Mouse (Mus musculus): ENCODE data around the gene Ciz1.

Ciz1 gene

GRCm38 (mm10) chr2:32319586-32320580, 32.2 kb upstream of the Ciz1 start:
- DNase-seq (ENCODE audit: low read depth, low spot score): no peak

- DNase-seq (ENCODE audit: low read depth, low spot score): no peak
Observed at GRCm38 (mm10) chr2:32320721-32321120, 31.4 kb upstream of the Ciz1 start.

DNA sequence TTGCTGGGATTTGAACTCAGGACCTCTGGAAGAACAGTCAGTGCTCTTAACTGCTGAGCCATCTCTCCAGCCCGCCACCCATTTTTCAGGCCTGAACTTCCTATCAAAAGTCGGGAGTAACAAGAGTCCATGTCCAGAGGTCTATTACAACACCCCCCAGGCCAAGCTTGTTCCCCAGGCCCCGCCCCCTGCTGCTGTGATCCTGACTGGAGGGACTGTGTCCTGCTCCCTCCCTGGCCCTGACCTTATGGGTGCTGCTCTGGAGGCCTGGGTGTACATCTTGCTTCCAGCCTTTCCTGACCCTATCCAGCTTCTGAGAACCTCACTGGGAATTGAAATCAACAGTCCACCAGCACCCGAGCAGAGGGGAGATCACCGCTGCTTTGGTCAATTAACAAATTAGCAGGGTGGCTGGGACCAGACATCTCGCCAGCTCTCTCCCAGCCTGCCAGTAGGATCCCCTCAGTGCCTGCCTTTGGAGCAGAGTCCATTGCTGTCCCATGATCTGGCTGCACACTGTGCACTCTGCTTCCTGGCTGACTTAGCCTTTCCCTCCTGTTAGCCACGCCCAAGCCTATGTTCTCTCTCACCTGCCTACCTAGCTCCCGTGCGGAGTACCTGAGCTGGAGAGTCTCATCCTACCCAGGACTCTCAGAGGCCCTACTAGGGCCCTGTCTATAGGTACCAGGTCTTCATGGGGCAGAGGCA, 30.4 kb upstream of the Ciz1 start:
- DNase-seq (ENCODE audit: low read depth, low spot score): no peak

DNA sequence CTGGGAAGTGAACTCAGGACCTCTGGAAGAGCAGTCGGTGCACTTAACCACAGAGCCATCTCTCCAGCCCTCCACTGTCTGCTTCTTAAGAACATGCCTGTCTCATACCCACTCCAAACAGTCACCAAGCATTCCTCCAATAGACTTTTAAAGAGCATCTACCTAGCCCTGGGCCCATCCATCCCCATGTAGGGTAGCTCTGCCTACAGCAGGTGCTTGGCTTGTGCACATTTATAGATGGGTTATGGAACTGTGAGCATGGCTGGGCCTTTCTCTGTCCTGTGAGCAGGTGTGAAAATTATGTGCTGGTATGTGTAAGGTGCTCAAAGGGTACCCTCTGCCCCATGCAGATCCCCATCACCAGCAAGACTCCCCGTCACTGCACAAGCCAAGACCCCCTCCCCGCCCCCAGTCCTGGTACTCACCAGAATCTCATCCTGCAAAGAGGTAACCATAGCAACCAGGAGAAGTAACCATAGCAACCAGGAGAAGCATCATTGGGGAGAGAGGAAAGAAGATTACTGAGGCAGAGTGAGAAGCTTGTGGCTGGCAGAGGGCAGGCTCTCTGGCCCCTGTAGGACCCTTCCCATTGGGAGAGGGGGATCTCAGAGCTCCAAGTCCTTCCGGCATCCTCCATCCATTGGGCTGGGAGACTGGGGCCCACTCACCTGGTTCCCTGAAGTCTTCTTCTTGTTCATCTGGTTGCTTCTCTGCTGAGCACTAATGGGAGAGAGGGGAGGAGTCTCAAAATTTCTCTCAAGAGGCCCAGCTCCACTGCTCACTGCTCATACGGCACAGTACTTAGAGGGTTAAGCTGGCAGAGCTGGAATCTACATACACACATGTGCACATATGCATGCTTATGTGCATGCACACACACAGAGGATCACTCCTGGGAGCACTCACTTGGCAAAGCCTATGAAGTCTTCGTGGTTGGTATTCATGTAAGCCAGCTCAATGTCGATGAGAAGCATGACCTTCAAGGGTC, 29.1 kb upstream of the Ciz1 start:
- no peak for DNase-seq (ENCODE audit: low read depth, low spot score)

DNA sequence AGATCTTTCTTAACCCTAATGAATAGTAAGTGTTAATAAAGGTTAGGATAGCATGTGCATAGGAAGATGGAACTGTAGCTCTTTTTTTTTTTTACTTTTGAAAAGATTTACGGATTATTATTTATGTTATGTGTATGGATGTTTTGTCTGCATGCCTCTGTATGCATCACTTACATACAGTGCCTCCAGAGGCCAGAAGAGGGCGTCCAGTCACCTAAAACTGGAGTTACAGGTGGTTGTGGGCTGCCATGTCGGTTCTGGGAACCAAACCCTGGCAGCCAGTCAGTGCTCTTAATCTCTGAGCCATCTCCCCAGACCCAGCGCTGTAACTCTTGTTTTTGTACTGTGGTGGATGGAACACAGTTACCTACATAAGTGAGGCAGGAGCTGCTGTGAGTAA, 27.8 kb upstream of the Ciz1 start:
- DNase-seq (ENCODE audit: low read depth, low spot score): no peak

GRCm38 (mm10) chr2:32325342-32325741, 26.8 kb upstream of the Ciz1 start:
- DNase-seq (ENCODE audit: low read depth, low spot score): no peak

GRCm38 (mm10) chr2:32327200-32327599, 24.9 kb upstream of the Ciz1 start:
- DNase-seq (ENCODE audit: low read depth, low spot score): no peak

DNA sequence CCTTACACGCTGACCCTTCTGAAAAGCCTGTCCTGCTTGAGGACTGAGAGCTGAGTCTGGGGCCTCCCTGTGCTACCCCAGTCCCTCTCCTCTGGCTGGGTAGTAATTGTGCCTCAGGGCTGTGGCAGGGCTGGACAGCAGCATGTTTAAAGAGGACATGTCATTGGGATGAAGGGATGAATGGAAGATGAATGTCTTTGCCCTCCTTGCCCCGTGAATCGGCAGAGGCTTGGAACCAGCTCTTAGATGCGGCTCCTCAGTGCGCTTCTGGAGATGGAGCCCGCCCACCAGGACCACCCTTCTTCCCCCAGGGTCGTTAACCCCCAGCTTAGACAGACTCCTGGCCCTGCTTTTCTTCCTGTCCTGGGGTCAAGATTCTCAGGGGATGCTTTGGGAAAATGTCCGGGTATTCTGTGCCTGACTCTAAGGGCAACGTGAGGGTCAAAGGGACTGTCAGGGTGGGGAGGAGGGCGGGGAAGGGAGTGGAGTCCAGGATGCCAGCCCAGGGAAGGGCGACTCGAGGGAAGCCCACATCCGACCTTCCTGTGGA, 23.1 kb upstream of the Ciz1 start:
- no peak for DNase-seq (ENCODE audit: low read depth, low spot score)

GRCm38 (mm10) chr2:32329531-32329930, 22.6 kb upstream of the Ciz1 start:
- DNase-seq (ENCODE audit: low read depth, low spot score): no peak

GRCm38 (mm10) chr2:32332159-32332558, 20.0 kb upstream of the Ciz1 start:
- no peak for DNase-seq (ENCODE audit: low read depth, low spot score)

DNA sequence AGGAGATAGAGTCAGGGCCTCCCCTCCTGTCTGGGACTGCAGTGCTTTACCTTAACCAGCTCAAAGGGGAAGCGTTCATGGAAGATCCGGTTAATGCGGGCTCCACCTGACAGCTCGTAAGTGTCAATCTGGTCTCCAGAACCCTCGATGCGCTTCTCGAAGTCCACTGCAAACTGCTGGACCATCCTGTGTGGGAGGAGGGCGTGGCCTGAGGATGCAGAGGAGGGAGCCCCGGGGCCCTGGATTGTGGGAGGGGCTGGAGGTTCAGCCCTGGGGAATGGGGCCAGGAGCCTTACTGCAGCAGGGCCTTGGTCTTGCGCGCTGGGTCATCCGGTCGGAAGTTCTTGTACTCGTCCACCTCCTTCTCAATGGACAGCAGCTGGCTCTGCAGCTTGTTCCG, 16.2 kb upstream of the Ciz1 start:
- DNase-seq (ENCODE audit: low read depth, low spot score): no peak

DNA sequence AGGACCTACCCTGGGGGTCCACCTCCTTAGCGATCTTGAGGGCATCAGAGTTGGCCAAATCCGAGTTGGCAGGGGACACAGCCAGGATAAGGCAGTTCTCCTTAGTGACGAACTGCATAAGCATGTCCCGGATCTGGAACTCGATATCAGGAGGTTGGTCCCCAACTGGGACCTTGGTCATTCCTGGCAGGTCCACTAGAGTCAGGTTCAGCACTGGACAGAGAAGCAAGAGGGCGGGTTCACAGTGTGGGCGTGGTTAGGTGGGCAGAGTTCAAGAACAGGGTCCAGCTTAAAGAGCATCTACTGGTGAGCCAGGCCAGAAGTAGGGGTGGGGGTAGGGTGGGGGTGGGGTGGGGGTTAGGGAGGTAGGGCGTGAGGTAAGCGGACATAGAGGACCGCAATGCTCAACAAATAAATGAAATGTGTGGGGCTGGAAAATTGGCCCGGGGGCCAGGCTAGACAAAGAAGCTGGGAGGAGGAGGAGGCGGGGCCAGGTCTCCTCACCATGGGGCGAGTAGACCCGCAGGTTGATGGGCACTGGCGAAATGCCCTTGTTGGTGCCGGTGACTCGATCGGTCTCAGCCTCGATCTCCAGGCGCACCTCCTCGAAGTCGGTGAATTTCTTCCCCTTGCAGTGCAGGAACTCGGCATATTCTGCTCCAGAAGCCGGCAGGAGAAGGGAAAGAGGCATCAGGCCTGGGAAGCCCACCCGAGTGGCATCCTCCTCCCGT, 12.1 kb upstream of the Ciz1 start:
- no peak for DNase-seq (ENCODE audit: low read depth, low spot score)

DNA sequence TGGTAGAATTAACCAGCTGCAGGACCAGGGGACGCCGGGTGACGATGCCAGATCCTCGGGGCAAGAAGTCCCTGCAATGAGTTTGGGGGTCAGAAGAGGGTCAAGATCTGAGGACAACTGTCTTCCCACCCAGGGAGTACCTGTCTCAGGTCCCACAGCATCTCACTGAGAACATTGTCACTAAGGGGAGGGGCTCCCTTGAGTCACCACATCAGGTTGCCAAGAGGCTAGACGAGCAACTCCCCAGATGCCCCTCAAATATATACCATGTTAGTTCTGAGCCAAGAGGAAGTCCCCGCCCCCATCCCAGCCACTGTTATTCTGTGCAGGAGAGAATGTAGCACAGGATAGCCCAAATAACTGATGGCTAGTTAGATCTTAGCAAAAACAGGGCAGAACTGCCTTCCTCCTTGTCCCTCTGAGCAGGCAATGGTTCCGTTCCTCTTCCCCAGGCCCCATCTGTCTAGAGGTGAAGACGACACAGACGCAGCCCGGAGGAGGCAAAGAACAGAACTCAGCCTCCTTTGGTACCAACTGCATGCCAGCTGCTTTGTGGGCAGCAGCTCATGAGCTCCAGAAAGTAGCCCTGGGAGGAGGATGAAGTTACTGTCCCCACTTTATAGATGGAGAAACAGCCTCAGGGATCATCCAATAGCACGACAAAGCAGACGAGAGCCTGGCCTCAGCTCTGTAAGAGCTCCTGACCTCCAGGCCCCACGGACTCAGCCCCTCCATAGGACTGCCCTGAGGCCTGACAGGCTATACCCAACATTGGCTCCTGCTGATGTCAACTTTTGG, 11.1 kb upstream of the Ciz1 start:
- no peak for DNase-seq (ENCODE audit: low read depth, low spot score)

- DNase-seq (ENCODE audit: low read depth, low spot score): no peak
Observed at GRCm38 (mm10) chr2:32341634-32341939, 10.5 kb upstream of the Ciz1 start.

DNA sequence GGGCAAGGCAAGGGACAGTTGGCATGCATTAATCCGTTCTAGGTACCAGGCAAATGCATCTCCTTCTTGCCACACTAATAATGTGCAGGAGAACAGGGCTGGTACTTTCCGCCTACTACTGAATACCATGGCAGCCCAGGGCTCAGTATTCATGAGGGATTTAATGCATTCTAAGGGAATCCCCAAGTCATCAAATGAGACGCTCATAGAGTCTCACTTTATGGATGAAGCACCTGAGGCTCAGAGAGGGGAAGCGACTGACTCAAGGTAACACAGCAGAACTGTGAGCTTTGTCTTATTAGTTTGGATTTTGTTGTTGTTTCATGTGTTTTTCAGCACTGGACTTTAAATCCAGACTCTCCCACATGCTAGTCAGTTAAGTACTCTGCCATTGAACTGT, 10.1 kb upstream of the Ciz1 start:
- DNase-seq (ENCODE audit: low read depth, low spot score): no peak

DNA sequence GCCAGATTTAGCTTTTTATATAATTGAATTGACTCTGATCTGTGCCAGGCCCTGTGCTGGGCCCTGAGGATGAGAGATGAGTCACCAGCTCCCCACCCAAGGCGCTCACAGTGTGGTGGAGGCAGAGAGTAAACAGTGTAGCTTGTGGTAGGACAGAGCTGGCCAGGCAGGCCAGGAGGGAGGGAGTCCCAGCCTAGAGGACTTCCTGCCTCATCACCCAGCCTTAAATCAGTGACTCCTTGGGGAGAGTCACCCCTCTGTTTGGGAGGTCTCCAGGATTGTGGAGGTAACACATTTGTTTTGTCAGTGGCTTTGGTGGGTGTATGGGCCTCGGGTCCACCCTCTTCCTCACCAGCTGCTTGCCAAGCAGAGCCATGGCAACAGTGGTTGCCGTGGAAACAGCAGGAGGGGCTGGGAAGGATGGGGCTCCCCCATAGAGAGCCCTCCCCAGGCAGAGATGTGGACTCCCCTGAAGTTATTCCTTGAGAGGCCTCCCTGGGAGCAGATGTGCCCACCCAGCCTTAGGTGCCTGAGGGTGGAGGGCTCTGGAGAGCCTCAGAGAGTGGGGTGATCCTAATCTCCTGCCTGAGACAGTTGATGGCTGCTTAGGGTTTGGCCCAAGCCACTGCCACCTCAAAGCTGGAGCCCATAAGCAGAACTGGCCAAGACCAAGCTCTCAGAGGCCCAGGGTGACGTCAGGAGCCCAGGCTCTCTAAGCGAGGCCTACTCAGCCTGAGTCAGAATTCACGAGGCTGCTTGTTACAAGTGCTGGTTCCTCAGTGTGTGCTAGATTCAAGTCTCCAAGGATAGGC, 9.4 kb upstream of the Ciz1 start:
- DNase-seq (ENCODE audit: low read depth, low spot score): no peak

DNA sequence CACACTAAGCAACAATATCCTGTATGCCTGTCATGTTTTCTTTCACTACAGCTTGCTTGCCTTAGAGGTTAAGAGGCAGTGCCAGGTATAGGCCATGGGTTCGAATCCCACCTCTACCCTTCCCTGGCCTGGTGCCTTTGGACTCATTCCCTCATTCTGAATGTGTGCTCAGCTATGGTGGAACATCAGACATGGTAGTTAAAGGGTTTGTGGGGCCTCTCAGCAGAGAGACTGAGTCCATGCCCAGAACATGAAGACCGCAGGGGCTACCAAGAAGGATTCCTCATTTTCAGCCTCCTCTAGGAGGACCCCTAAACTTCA, 8.8 kb upstream of the Ciz1 start:
- DNase-seq (ENCODE audit: low read depth, low spot score): no peak

DNA sequence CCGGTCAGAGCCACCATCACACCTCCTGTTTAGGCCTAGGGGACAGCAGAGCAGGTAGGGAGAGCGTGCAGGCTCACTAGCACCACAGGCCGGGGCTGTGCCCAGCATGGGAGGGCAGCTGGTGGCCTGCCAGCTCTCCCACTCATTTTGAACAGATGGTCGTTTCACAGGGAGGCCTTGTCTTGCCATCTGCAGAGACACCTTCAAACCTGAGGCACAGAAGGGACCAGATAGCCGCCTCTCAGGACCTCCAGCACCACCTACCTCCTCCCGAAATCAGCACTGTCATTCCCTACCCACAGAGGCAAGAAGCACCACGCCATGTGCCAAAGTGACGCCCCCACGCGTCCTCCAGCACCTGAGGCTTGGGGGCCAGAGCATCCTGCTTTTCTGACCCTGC, 8.1 kb upstream of the Ciz1 start:
- DNase-seq (ENCODE audit: low read depth, low spot score): no peak

- DNase-seq (ENCODE audit: low read depth, low spot score): no peak
Observed at GRCm38 (mm10) chr2:32344598-32345321, 7.4 kb upstream of the Ciz1 start.

Data from retina, postnatal 7 days (tissue).